Comparison of ENCODE assay signal across 8 mouse cellular contexts in genomic region chr4:83417160-83417819, GRCm38 (mm10). TPM values are rescaled to one million over a fixed set of nuclear protein-coding genes. Genes with fewer than 3 reads are reported as not detected.
DNase-seq lines count a peak whose midpoint lies in the region; ATAC-seq and TF ChIP-seq lines count a peak whose summit lies in the region.

Snapc3 (plus strand) TSS chr4:83417724.

- no peaks in the 10 kb centered on the region for H3K27me3 ChIP-seq in CH12.LX (replicated peaks)
- H3K27me3 ChIP-seq in forebrain, embryonic 11.5 days (ENCODE audit: control insufficient read depth, insufficient read depth, low read length), result no peaks in the 10 kb centered on the region
- H3K27me3 ChIP-seq in heart, embryonic 16.5 days (ENCODE audit: control insufficient read depth, insufficient read depth, low read length), result no peaks in the 10 kb centered on the region
- H3K27me3 ChIP-seq in liver, embryonic 15.5 days, result no peaks in the 10 kb centered on the region
- no peaks in the 10 kb centered on the region for H3K27me3 ChIP-seq in neural tube, embryonic 12.5 days (replicated peaks)

- TF ChIP-seq RAD21 in CH12.LX (IDR thresholded peaks at IDR 0.05; ENCODE audit: low read depth, low read length), result no peak

- dilution Hi-C loops in CH12.LX (cut with MboI; ENCODE audit: extremely low pct_ligation_motif_present, extremely low pct_unique_long_range_greater_than_20kb, low sequenced_read_pairs), result no loop called here

- 2% methylated on average over 38 of the region's 41 CpGs for WGBS in forebrain, embryonic 11.5 days
- WGBS in heart, embryonic 16.5 days, result 1% methylated on average over 41 of the region's 41 CpGs
- WGBS in liver, embryonic 15.5 days (ENCODE audit: insufficient replicate concordance), result under 1% methylated on average over 41 of the region's 41 CpGs
- 2% methylated on average over 41 of the region's 41 CpGs for WGBS in neural tube, embryonic 12.5 days

- peak; percentile 91 for DNase-seq in CH12.LX (ENCODE audit: extremely low read depth)
- DNase-seq in c-Kit-positive CD71-positive TER-119-negative erythroid progenitor cells, embryonic 14.5 days (ENCODE audit: low read depth), result peak; percentile 91
- peak; percentile 98 for DNase-seq in forebrain, embryonic 11.5 days (ENCODE audit: low spot score)
- DNase-seq in kidney, postnatal 36 days, result peak; percentile 97 to 98
- DNase-seq in telencephalon, adult 2 months (ENCODE audit: low read depth, low spot score), result peak; percentile 94

- peak within 1 kb of the TSS; percentile 81 for H3K9ac ChIP-seq in CH12.LX (ENCODE audit: insufficient read depth, low read depth)
- peak within 1 kb of the TSS; percentile 92 for H3K9ac ChIP-seq in forebrain, embryonic 11.5 days (ENCODE audit: low read length)
- peak within 1 kb of the TSS; percentile 89 for H3K9ac ChIP-seq in heart, embryonic 16.5 days (ENCODE audit: low read length)
- H3K9ac ChIP-seq in liver, embryonic 15.5 days, result peak within 1 kb of the TSS; percentile 89
- peak within 1 kb of the TSS; percentile 91 for H3K9ac ChIP-seq in neural tube, embryonic 12.5 days

- no peak for TF ChIP-seq CTCF in CH12.LX (conservative IDR thresholded peaks at IDR 0.05 in 1 of 2, IDR thresholded peaks at IDR 0.05 in 1 of 2; ENCODE audit: low read depth in 2 of 2, low read length in 2 of 2)

- H3K4me2 ChIP-seq in CH12.LX (ENCODE audit: insufficient read depth, low read depth, poor library complexity, severe bottlenecking), result peak within 1 kb of the TSS; percentile 98
- H3K4me2 ChIP-seq in forebrain, embryonic 11.5 days (ENCODE audit: low read depth, low read length, severe bottlenecking), result peak within 1 kb of the TSS; percentile 50
- peak within 1 kb of the TSS; percentile 71 for H3K4me2 ChIP-seq in heart, embryonic 16.5 days (ENCODE audit: low read depth, low read length)
- peak within 1 kb of the TSS; percentile 82 for H3K4me2 ChIP-seq in liver, embryonic 15.5 days
- peak within 1 kb of the TSS; percentile 67 for H3K4me2 ChIP-seq in neural tube, embryonic 12.5 days (replicated peaks)

- peaks cover 0 to 7% of the 10 kb centered on the region in 2 experiments for H3K36me3 ChIP-seq in CH12.LX (replicated peaks in 1 of 2; ENCODE audit: control insufficient read depth in 1 of 2, insufficient read depth in 1 of 2, low read length in 1 of 2)
- H3K36me3 ChIP-seq in forebrain, embryonic 11.5 days (ENCODE audit: control insufficient read depth, insufficient read depth, low read length), result no peaks in the 10 kb centered on the region
- no peaks in the 10 kb centered on the region for H3K36me3 ChIP-seq in heart, embryonic 16.5 days (ENCODE audit: control insufficient read depth, insufficient read depth)
- no peaks in the 10 kb centered on the region for H3K36me3 ChIP-seq in liver, embryonic 15.5 days (replicated peaks)
- H3K36me3 ChIP-seq in neural tube, embryonic 12.5 days, result no peaks in the 10 kb centered on the region

- peak; percentile 100 for ATAC-seq in forebrain, embryonic 11.5 days (replicated peaks; ENCODE audit: low FRiP score)
- ATAC-seq in heart, embryonic 16.5 days (replicated peaks; ENCODE audit: extremely low read depth, insufficient read depth, low FRiP score), result peak; percentile 100
- peak; percentile 98 for ATAC-seq in liver, embryonic 15.5 days (ENCODE audit: insufficient read depth)
- peak; percentile 100 for ATAC-seq in neural tube, embryonic 12.5 days (ENCODE audit: low FRiP score, low read depth)

- no peak for TF ChIP-seq EP300 in CH12.LX (IDR thresholded peaks at IDR 0.05; ENCODE audit: low read length)

- H3K4me1 ChIP-seq in CH12.LX (ENCODE audit: control insufficient read depth in 1 of 2, insufficient read depth in 2 of 2), result peaks cover 0 to 27% of the 10 kb centered on the region in 2 experiments; a peak in 2 of 4 replicates
- no peaks in the 10 kb centered on the region for H3K4me1 ChIP-seq in forebrain, embryonic 11.5 days (replicated peaks; ENCODE audit: control insufficient read depth, insufficient read depth, low read length)
- peaks cover 10% of the 10 kb centered on the region for H3K4me1 ChIP-seq in heart, embryonic 16.5 days (ENCODE audit: control insufficient read depth, insufficient read depth, low read length)
- H3K4me1 ChIP-seq in liver, embryonic 15.5 days (replicated peaks), result peaks cover 18% of the 10 kb centered on the region
- H3K4me1 ChIP-seq in neural tube, embryonic 12.5 days, result peaks cover 13% of the 10 kb centered on the region

- H3K4me3 ChIP-seq in CH12.LX (replicated peaks in 1 of 3; ENCODE audit: low read depth in 2 of 3, low read length in 2 of 3, poor library complexity in 1 of 3), result peak within 1 kb of the TSS; percentile 67 to 99 (median 98)
- H3K4me3 ChIP-seq in forebrain, embryonic 11.5 days (ENCODE audit: low read depth, low read length), result peak within 1 kb of the TSS; percentile 96
- H3K4me3 ChIP-seq in heart, embryonic 16.5 days (ENCODE audit: low read length), result peak within 1 kb of the TSS; percentile 79
- peak within 1 kb of the TSS; percentile 96 for H3K4me3 ChIP-seq in liver, embryonic 15.5 days (replicated peaks)
- H3K4me3 ChIP-seq in neural tube, embryonic 12.5 days, result peak within 1 kb of the TSS; percentile 89

- H3K27ac ChIP-seq in CH12.LX (ENCODE audit: insufficient read depth, low read depth), result peak within 1 kb of the TSS; percentile 23; the same call in 1 of the 2 replicates
- H3K27ac ChIP-seq in forebrain, embryonic 11.5 days (ENCODE audit: low read depth, low read length), result peak within 1 kb of the TSS; percentile 37
- H3K27ac ChIP-seq in heart, embryonic 16.5 days (ENCODE audit: low read length), result peak within 1 kb of the TSS; percentile 78
- peak within 1 kb of the TSS; percentile 67 for H3K27ac ChIP-seq in liver, embryonic 15.5 days (replicated peaks)
- peak within 1 kb of the TSS; percentile 47 for H3K27ac ChIP-seq in neural tube, embryonic 12.5 days

- H3K79me2 ChIP-seq in CH12.LX (replicated peaks; ENCODE audit: control insufficient read depth, extremely low read depth, insufficient read depth, poor library complexity, severe bottlenecking), result peaks cover 24% of the 10 kb centered on the region

- in situ Hi-C loops in CH12.LX (cut with MboI; ENCODE audit: low pct_ligation_motif_present, low pct_unique_long_range_greater_than_20kb, low sequenced_read_pairs), result no loop called here

- peaks cover 3% of the 10 kb centered on the region for H3K9me3 ChIP-seq in CH12.LX (replicated peaks; ENCODE audit: low read length)
- peaks cover 4% of the 10 kb centered on the region; the same call in 1 of the 2 replicates for H3K9me3 ChIP-seq in forebrain, embryonic 11.5 days (ENCODE audit: control insufficient read depth, low read length)
- peaks cover 6% of the 10 kb centered on the region for H3K9me3 ChIP-seq in heart, embryonic 16.5 days (replicated peaks; ENCODE audit: control insufficient read depth, low read length)
- H3K9me3 ChIP-seq in liver, embryonic 15.5 days (replicated peaks), result no peaks in the 10 kb centered on the region
- H3K9me3 ChIP-seq in neural tube, embryonic 12.5 days, result no peaks in the 10 kb centered on the region; the same call in 1 of the 2 replicates

- peak; percentile 79 for TF ChIP-seq POLR2A in CH12.LX (IDR thresholded peaks at IDR 0.05; ENCODE audit: low read depth, low read length)

TF ChIP-seq in CH12.LX, 34 proteins besides CTCF, POLR2A, EP300 and RAD21:
- TF ChIP-seq BHLHE40 (IDR thresholded peaks at IDR 0.05; ENCODE audit: low read depth, low read length), result no peak
- TF ChIP-seq MEF2A (IDR thresholded peaks at IDR 0.05; ENCODE audit: borderline replicate concordance, low read depth, low read length), result 0 out of 2 replicates have a peak, but pooled peaks have one; percentile 49
- TF ChIP-seq ETS1 (conservative IDR thresholded peaks at IDR 0.05; ENCODE audit: low read depth, low read length), result no peak
- TF ChIP-seq SIN3A (IDR thresholded peaks at IDR 0.05; ENCODE audit: low read length), result peak; percentile 85; the same call in 1 of the 2 replicates
- no peak for TF ChIP-seq JUND (conservative IDR thresholded peaks at IDR 0.05; ENCODE audit: low read depth, low read length)
- no peak for TF ChIP-seq MXI1 (IDR thresholded peaks at IDR 0.05; ENCODE audit: low read depth, low read length)
- TF ChIP-seq MAX (IDR thresholded peaks at IDR 0.05; ENCODE audit: low read length), result peak; percentile 65
- TF ChIP-seq CHD2 (IDR thresholded peaks at IDR 0.05; ENCODE audit: low read length), result no peak
- peak; percentile 93 for TF ChIP-seq ELF1 (IDR thresholded peaks at IDR 0.05; ENCODE audit: low read depth, low read length)
- TF ChIP-seq SMC3 (IDR thresholded peaks at IDR 0.05; ENCODE audit: low read depth, low read length), result no peak
- peak; percentile 63; the same call in 1 of the 2 replicates for TF ChIP-seq GABPA (IDR thresholded peaks at IDR 0.05; ENCODE audit: insufficient replicate concordance, low read depth, low read length)
- no peak for TF ChIP-seq USF2 (conservative IDR thresholded peaks at IDR 0.05; ENCODE audit: low read depth, low read length)
- TF ChIP-seq TBP (conservative IDR thresholded peaks at IDR 0.05; ENCODE audit: low read depth, low read length), result 0 out of 2 replicates have a peak, but pooled peaks have one; percentile 53
- TF ChIP-seq NELFE (IDR thresholded peaks at IDR 0.05; ENCODE audit: low read depth, low read length), result peak; percentile 83
- peak; percentile 47; the same call in 1 of the 2 replicates for TF ChIP-seq IRF4 (IDR thresholded peaks at IDR 0.05; ENCODE audit: low read depth, low read length)
- TF ChIP-seq HCFC1 (IDR thresholded peaks at IDR 0.05; ENCODE audit: low read depth, low read length), result peak; percentile 96
- TF ChIP-seq MYC (IDR thresholded peaks at IDR 0.05; ENCODE audit: low read depth, low read length), result no peak
- peak; percentile 71 for TF ChIP-seq NRF1 (IDR thresholded peaks at IDR 0.05; ENCODE audit: low read depth, low read length)
- TF ChIP-seq KAT2A (IDR thresholded peaks at IDR 0.05; ENCODE audit: insufficient replicate concordance, low read length), result peak; percentile 95
- TF ChIP-seq MAZ (IDR thresholded peaks at IDR 0.05; ENCODE audit: low read depth, low read length), result no peak
- peak; percentile 84; the same call in 1 of the 2 replicates for TF ChIP-seq TCF12 (IDR thresholded peaks at IDR 0.05; ENCODE audit: low read depth, low read length)
- peak; percentile 74; the same call in 1 of the 2 replicates for TF ChIP-seq ZMIZ1 (IDR thresholded peaks at IDR 0.05; ENCODE audit: low read depth, low read length)

RNA-seq across cellular contexts. Expression of gene Snapc3, which starts in this region (rescaled TPM):
- 18.2 and 18.6 TPM in 2 replicates for total RNA-seq in CH12.LX (2012; rRNA removed)
- total RNA-seq in CH12.LX (2014; rRNA removed), result 28.7 and 31.2 TPM in 2 replicates
- 18.2 and 18.8 TPM in 2 replicates for polyA plus RNA-seq in CH12.LX (2012; ENCODE audit: insufficient read length, low read depth)
- polyA plus RNA-seq in forebrain, embryonic 11.5 days (2014; fragmentation: Nextera tagmentation; extraction: Ambion mirVana), result 72.1 and 73.4 TPM in 2 replicates
- 29.6 and 31.4 TPM in 2 replicates for polyA plus RNA-seq in heart, embryonic 16.5 days (2015; fragmentation: Nextera tagmentation; extraction: Ambion mirVana)
- 8.6 and 8.7 TPM in 2 replicates for polyA plus RNA-seq in liver, embryonic 15.5 days (2015; fragmentation: Nextera tagmentation; extraction: Ambion mirVana)
- 77.0 and 86.1 TPM in 2 replicates for polyA plus RNA-seq in neural tube, embryonic 12.5 days (2016; fragmentation: Nextera tagmentation; extraction: Ambion mirVana)

Comparison
In these comparisons a context has a peak if more than half of its experiments do, and no peak if none do; other contexts are left out.
1. Peak in every context shown above with its lines: DNase-seq, ATAC-seq, H3K4me3 ChIP-seq and H3K27ac ChIP-seq.
2. H3K27ac ChIP-seq: peak in every context shown above with its lines; median percentile 78 in heart, embryonic 16.5 days; 67 in liver, embryonic 15.5 days; 47 in neural tube, embryonic 12.5 days; 37 in forebrain, embryonic 11.5 days; 23 in CH12.LX.